Mouse (Mus musculus) CH12.LX (cell line): ENCODE results near the gene Gm10024. TPM values are rescaled to one million over a fixed set of nuclear protein-coding genes. Genes with fewer than 3 reads are reported as not detected.
"Not testable (repeated sequence)": the region's sequence is repeated elsewhere in the genome, so short reads cannot be mapped to it uniquely, and the experiment has no call there.

Experiments used
- DNase-seq: peaks from one replicate; pipeline ENCODE4 v3.0.0-alpha.2; 2013; ENCODE audit errors: extremely low read depth
- H3K27ac ChIP-seq: 2 replicates; pipeline ENCODE4 v1.5.1; 2012; ENCODE audit warnings: low read depth, mild to moderate bottlenecking, control low read depth, moderate library complexity; ENCODE audit not compliant: insufficient read depth
- H3K27me3 ChIP-seq: replicated peaks from 2 replicates; pipeline ENCODE3; 2012; ENCODE audit warnings: inconsistent platforms
- H3K36me3 ChIP-seq, 2 experiments: replicated peaks in 1 of 2; 2 replicates each; pipeline versions ENCODE3 to v1.6.1; 2012; ENCODE audit warnings: inconsistent platforms in 1 of 2, low read length in 1 of 2, mild to moderate bottlenecking in 1 of 2, mixed read lengths in 1 of 2, moderate library complexity in 1 of 2; ENCODE audit not compliant: control insufficient read depth in 1 of 2, insufficient read depth in 1 of 2
- H3K4me1 ChIP-seq, 2 experiments: 2 replicates each; pipeline ENCODE4 v1.6.1; 2012; ENCODE audit warnings: inconsistent platforms in 1 of 2, moderate library complexity in 1 of 2; ENCODE audit not compliant: insufficient read depth in 2 of 2, control insufficient read depth in 1 of 2
- H3K4me2 ChIP-seq: 2 replicates; pipeline ENCODE4 v1.6.1; 2012; ENCODE audit warnings: low read depth, mild to moderate bottlenecking, control low read depth; ENCODE audit not compliant: poor library complexity, insufficient read depth, severe bottlenecking
- H3K4me3 ChIP-seq, 3 experiments: fragments of 150-350 bp in 1 of 3; sonication (generic) in 1 of 3; replicated peaks in 1 of 3; 2 replicates each; pipeline versions ENCODE3 to v1.5.1; 2011 to 2012; ENCODE audit warnings: low read depth in 2 of 3, low read length in 2 of 3, mild to moderate bottlenecking in 2 of 3, moderate library complexity in 2 of 3, control low read depth in 1 of 3, improper control_type of control experiment in 1 of 3, inconsistent platforms in 1 of 3, mixed read lengths in 1 of 3; ENCODE audit not compliant: poor library complexity in 1 of 3
- H3K79me2 ChIP-seq: replicated peaks from 2 replicates; pipeline ENCODE4 v1.6.1; 2012; ENCODE audit warnings: mild to moderate bottlenecking, moderate library complexity; ENCODE audit not compliant: control insufficient read depth, poor library complexity, insufficient read depth, severe bottlenecking; ENCODE audit errors: extremely low read depth
- H3K9ac ChIP-seq: 2 replicates; pipeline ENCODE4 v1.6.1; 2012; ENCODE audit warnings: low read depth, mild to moderate bottlenecking, control low read depth, moderate library complexity; ENCODE audit not compliant: insufficient read depth
- H3K9me3 ChIP-seq: replicated peaks from 2 replicates; pipeline ENCODE3; 2012; ENCODE audit warnings: low read length, inconsistent platforms, mixed read lengths
- CHD1 ChIP-seq: IDR thresholded peaks from 2 replicates; pipeline ENCODE4 v1.6.1; 2012; ENCODE audit warnings: low read depth, low read length, improper control_type of control experiment, inconsistent platforms
- CTCF ChIP-seq, 2 experiments: IDR thresholded peaks in 1 of 2; conservative IDR thresholded peaks in 1 of 2; 2 replicates each; pipeline ENCODE4 v1.5.1; 2011 to 2012; ENCODE audit warnings: low read depth in 2 of 2, low read length in 2 of 2, improper control_type of control experiment in 1 of 2, inconsistent platforms in 1 of 2, mild to moderate bottlenecking in 1 of 2, moderate library complexity in 1 of 2
- E2F4 ChIP-seq: IDR thresholded peaks from 2 replicates; pipeline ENCODE4 v1.6.1; 2011; ENCODE audit warnings: low read depth, low read length, improper control_type of control experiment; ENCODE audit not compliant: insufficient replicate concordance
- ELF1 ChIP-seq: IDR thresholded peaks from 2 replicates; pipeline ENCODE4 v1.6.1; 2014; ENCODE audit warnings: low read depth, mild to moderate bottlenecking, inconsistent platforms, low read length, improper control_type of control experiment
- ETS1 ChIP-seq: conservative IDR thresholded peaks from 2 replicates; pipeline ENCODE4 v1.6.1; 2012; ENCODE audit warnings: low read depth, mild to moderate bottlenecking, inconsistent platforms, low read length, improper control_type of control experiment, moderate library complexity
- HCFC1 ChIP-seq: IDR thresholded peaks from 2 replicates; pipeline ENCODE4 v1.6.1; 2012; ENCODE audit warnings: low read depth, mild to moderate bottlenecking, inconsistent platforms, low read length, improper control_type of control experiment
- IRF4 ChIP-seq: IDR thresholded peaks from 2 replicates; pipeline ENCODE4 v1.6.1; 2014; ENCODE audit warnings: low read depth, mild to moderate bottlenecking, inconsistent platforms, low read length, improper control_type of control experiment
- MAX ChIP-seq: IDR thresholded peaks from 2 replicates; pipeline ENCODE4 v1.6.1; 2011; ENCODE audit warnings: low read length, improper control_type of control experiment
- MAZ ChIP-seq: IDR thresholded peaks from 2 replicates; pipeline ENCODE4 v1.6.1; 2012; ENCODE audit warnings: low read depth, mild to moderate bottlenecking, inconsistent platforms, low read length, improper control_type of control experiment, moderate library complexity
- MEF2A ChIP-seq: IDR thresholded peaks from 2 replicates; pipeline ENCODE4 v1.6.1; 2014; ENCODE audit warnings: low read depth, mild to moderate bottlenecking, inconsistent platforms, low read length, improper control_type of control experiment, borderline replicate concordance
- NELFE ChIP-seq: IDR thresholded peaks from 2 replicates; pipeline ENCODE4 v1.6.1; 2011; ENCODE audit warnings: low read depth, low read length, improper control_type of control experiment
- NRF1 ChIP-seq: IDR thresholded peaks from 2 replicates; pipeline ENCODE4 v1.6.1; 2014; ENCODE audit warnings: low read depth, mild to moderate bottlenecking, inconsistent platforms, low read length, improper control_type of control experiment, moderate library complexity
- POLR2A ChIP-seq: IDR thresholded peaks from 2 replicates; pipeline ENCODE4 v1.6.1; 2011; ENCODE audit warnings: low read depth, mild to moderate bottlenecking, improper control_type of control experiment, low read length
- POLR2AphosphoS2 ChIP-seq: IDR thresholded peaks from 2 replicates; pipeline ENCODE4 v1.6.1; 2011; ENCODE audit warnings: low read depth, low read length, improper control_type of control experiment
- RAD21 ChIP-seq: IDR thresholded peaks from 2 replicates; pipeline ENCODE4 v1.6.1; 2011; ENCODE audit warnings: low read depth, mild to moderate bottlenecking, low read length, improper control_type of control experiment, moderate library complexity
- RCOR1 ChIP-seq: conservative IDR thresholded peaks from 2 replicates; pipeline ENCODE4 v1.6.1; 2012; ENCODE audit warnings: low read depth, mild to moderate bottlenecking, inconsistent platforms, low read length, improper control_type of control experiment
- SIN3A ChIP-seq: IDR thresholded peaks from 2 replicates; pipeline ENCODE4 v1.6.1; 2012; ENCODE audit warnings: low read length, improper control_type of control experiment, inconsistent platforms
- TBP ChIP-seq: conservative IDR thresholded peaks from 2 replicates; pipeline ENCODE4 v1.6.1; 2011; ENCODE audit warnings: low read depth, low read length, improper control_type of control experiment
- TCF12 ChIP-seq: IDR thresholded peaks from 2 replicates; pipeline ENCODE4 v1.6.1; 2014; ENCODE audit warnings: low read depth, mild to moderate bottlenecking, inconsistent platforms, low read length, improper control_type of control experiment
- UBTF ChIP-seq: IDR thresholded peaks from 2 replicates; pipeline ENCODE4 v1.6.1; 2012; ENCODE audit warnings: low read depth, mild to moderate bottlenecking, inconsistent platforms, low read length, improper control_type of control experiment, moderate library complexity
- USF1 ChIP-seq: IDR thresholded peaks from 2 replicates; pipeline ENCODE4 v1.6.1; 2014; ENCODE audit warnings: low read depth, mild to moderate bottlenecking, inconsistent platforms, low read length, improper control_type of control experiment
- ZKSCAN1 ChIP-seq: IDR thresholded peaks from 2 replicates; pipeline ENCODE4 v1.6.1; 2012; ENCODE audit warnings: low read depth, inconsistent platforms, low read length, improper control_type of control experiment, borderline replicate concordance
- ZMIZ1 ChIP-seq: IDR thresholded peaks from 2 replicates; pipeline ENCODE4 v1.6.1; 2012; ENCODE audit warnings: low read depth, mild to moderate bottlenecking, inconsistent platforms, low read length, improper control_type of control experiment
- ZNF384 ChIP-seq: IDR thresholded peaks from 2 replicates; pipeline ENCODE4 v1.6.1; 2012; ENCODE audit warnings: low read depth, low read length, improper control_type of control experiment, inconsistent platforms
- dilution Hi-C: fragments of 300-500 bp; cut with MboI; formaldehyde crosslinking; loops from 2 replicates; pipeline ENCODE4 v1.14.3; 2020; ENCODE audit warnings: low sequenced_read_pairs; ENCODE audit not compliant: extremely low pct_unique_long_range_greater_than_20kb, extremely low pct_ligation_motif_present
- in situ Hi-C: fragments of 300-500 bp; cut with MboI; formaldehyde crosslinking; loops from 3 replicates; pipeline ENCODE4 v1.14.3; 2019; ENCODE audit warnings: low sequenced_read_pairs, low pct_ligation_motif_present, low pct_unique_long_range_greater_than_20kb, mixed read lengths
- polyA plus RNA-seq: library from polyadenylated mRNA; unstranded; fragments of >175 nt; gene quantifications from 2 replicates; pipeline ENCODE4 v1.2.1, GENCODE M21; 2012; ENCODE audit warnings: low read depth; ENCODE audit not compliant: insufficient read length
- total RNA-seq, 2 experiments: library from RNA; depleted of rRNA; stranded (reverse); fragments of 300-350 nt in 1 of 2; fragments of >200 nt in 1 of 2; gene quantifications; 2 replicates each; pipeline ENCODE4 v1.2.3; 2012 to 2014

Gene Gm10024
- total and polyA plus RNA-seq, 3 experiments = not detected

GRCm38 (mm10) chr10:77685895-77686664 is 25.2 kb upstream of the Gm10024 start, which contains the start of gene Tspear:
TSS of gene Tspear (plus strand) at chr10:77686569.
- TF ChIP-seq ZKSCAN1 (no peak), MEF2A (no peak), UBTF (no peak), ZNF384 (no peak), NELFE (no peak), IRF4 (no peak), RCOR1 (no peak), POLR2AphosphoS2 (no peak), CHD1 (no peak), ZMIZ1 (no peak), E2F4 (no peak), NRF1 (no peak), POLR2A (no peak), ETS1 (no peak), HCFC1 (no peak), MAX (no peak), SIN3A (no peak)
- H3K27ac ChIP-seq = no peak within 1 kb of the TSS
- peaks cover 5 to 42% of the 10 kb centered on the region in 2 experiments for H3K4me1 ChIP-seq
- no peak for DNase-seq
- no peak within 1 kb of the TSS for H3K9ac ChIP-seq
- H3K27me3 ChIP-seq = peaks cover 37% of the 10 kb centered on the region
- in situ Hi-C loops (no loop called here), dilution Hi-C loops (no loop called here)
- no peaks in the 10 kb centered on the region for H3K79me2 ChIP-seq
- no peak within 1 kb of the TSS for H3K4me3 ChIP-seq
- H3K36me3 ChIP-seq = no peaks in the 10 kb centered on the region
- no peaks in the 10 kb centered on the region for H3K9me3 ChIP-seq
- no peak within 1 kb of the TSS for H3K4me2 ChIP-seq

GRCm38 (mm10) chr10:77687021-77687420 is 24.2 kb upstream of the Gm10024 start:
- TF ChIP-seq MEF2A (no peak), RAD21 (no peak), NRF1 (no peak), CTCF (conservative IDR thresholded peaks at IDR 0.05 in 1 of 2, IDR thresholded peaks at IDR 0.05 in 1 of 2; ENCODE audit: low read depth in 2 of 2, low read length in 2 of 2) (no peak), ZKSCAN1 (no peak), USF1 (no peak), POLR2A (no peak), IRF4 (no peak), MAZ (no peak), POLR2AphosphoS2 (no peak), UBTF (no peak), HCFC1 (no peak), NELFE (no peak), ELF1 (no peak), TBP (no peak), TCF12 (no peak), RCOR1 (no peak)
- Histone ChIP-seq H3K9me3 (no peaks in the 10 kb centered on the region), H3K4me2 (no peak overlapping the region), H3K4me1 (peaks cover 5 to 39% of the 10 kb centered on the region in 2 experiments), H3K27ac (no peak overlapping the region), H3K79me2 (no peaks in the 10 kb centered on the region), H3K36me3 (no peaks in the 10 kb centered on the region), H3K9ac (no peak overlapping the region), H3K4me3 (no peak overlapping the region), H3K27me3 (peaks cover 47% of the 10 kb centered on the region)
- in situ Hi-C loops (no loop called here), dilution Hi-C loops (no loop called here)
- no peak for DNase-seq

- H3K9ac ChIP-seq, H3K27ac ChIP-seq, H3K4me3 ChIP-seq, H3K9me3 ChIP-seq, H3K36me3 ChIP-seq, H3K4me2 ChIP-seq, dilution Hi-C loops, H3K79me2 ChIP-seq, in situ Hi-C loops, DNase-seq: not testable (repeated sequence)
- peaks cover 3 to 28% of the 10 kb centered on the region in 2 experiments; a peak in 3 of 4 replicates for H3K4me1 ChIP-seq
- H3K27me3 ChIP-seq = peaks cover 55% of the 10 kb centered on the region
Observed at GRCm38 (mm10) chr10:77690356-77690807, 20.9 kb upstream of the Gm10024 start, which contains the start of gene Gm19402. TSS of gene Gm19402 (minus strand) at chr10:77690757.
